Mouse (Mus musculus): ENCODE measurements around the gene Acsbg2.

- TF ChIP-seq CTCF (IDR thresholded peaks at IDR 0.05) (no peak), EP300 (IDR thresholded peaks at IDR 0.05; ENCODE audit: insufficient read depth, low read depth, low read length) (no peak)
Observed at GRCm38 (mm10) chr17:56855421-56855820, 18.8 kb downstream of the Acsbg2 start.

All from heart, adult 2 months (tissue).